Mouse (Mus musculus) mouse embryonic stem cell (cell line): ENCODE measurements around the gene Rtf2.

Experiments
- in situ Hi-C, 2 experiments: fragments of 300-500 bp; cut with MboI; formaldehyde crosslinking; loops; 1 replicate in 1 of 2; 3 replicates in 1 of 2; pipeline ENCODE4 v1.14.3; 2019 to 2020; ENCODE audit warnings: low sequenced_read_pairs in 2 of 2, low pct_unique_long_range_greater_than_20kb in 1 of 2, mixed read lengths in 1 of 2; ENCODE audit not compliant: unreplicated experiment in 1 of 2

Gene Rtf2

GRCm38 (mm10) chr2:172516407-172516992 is 76.1 kb downstream of the Rtf2 start:
- in situ Hi-C loops: no loop called here
